Mouse (Mus musculus) neural tube, postnatal 0 days (tissue): ENCODE measurements around the gene Vps26c. TPM values are rescaled to one million over a fixed set of nuclear protein-coding genes. Genes with fewer than 3 reads are reported as not detected.

Experiments
- polyA plus RNA-seq: library from polyadenylated mRNA; unstranded; fragments of >200 nt; fragmentation: Nextera tagmentation; extraction: Ambion mirVana; gene quantifications from 2 replicates; pipeline ENCODE4 v1.2.1, GENCODE M21; 2015

Vps26c gene
- polyA plus RNA-seq, result 75.1 and 86.1 TPM in 2 replicates

DNA sequence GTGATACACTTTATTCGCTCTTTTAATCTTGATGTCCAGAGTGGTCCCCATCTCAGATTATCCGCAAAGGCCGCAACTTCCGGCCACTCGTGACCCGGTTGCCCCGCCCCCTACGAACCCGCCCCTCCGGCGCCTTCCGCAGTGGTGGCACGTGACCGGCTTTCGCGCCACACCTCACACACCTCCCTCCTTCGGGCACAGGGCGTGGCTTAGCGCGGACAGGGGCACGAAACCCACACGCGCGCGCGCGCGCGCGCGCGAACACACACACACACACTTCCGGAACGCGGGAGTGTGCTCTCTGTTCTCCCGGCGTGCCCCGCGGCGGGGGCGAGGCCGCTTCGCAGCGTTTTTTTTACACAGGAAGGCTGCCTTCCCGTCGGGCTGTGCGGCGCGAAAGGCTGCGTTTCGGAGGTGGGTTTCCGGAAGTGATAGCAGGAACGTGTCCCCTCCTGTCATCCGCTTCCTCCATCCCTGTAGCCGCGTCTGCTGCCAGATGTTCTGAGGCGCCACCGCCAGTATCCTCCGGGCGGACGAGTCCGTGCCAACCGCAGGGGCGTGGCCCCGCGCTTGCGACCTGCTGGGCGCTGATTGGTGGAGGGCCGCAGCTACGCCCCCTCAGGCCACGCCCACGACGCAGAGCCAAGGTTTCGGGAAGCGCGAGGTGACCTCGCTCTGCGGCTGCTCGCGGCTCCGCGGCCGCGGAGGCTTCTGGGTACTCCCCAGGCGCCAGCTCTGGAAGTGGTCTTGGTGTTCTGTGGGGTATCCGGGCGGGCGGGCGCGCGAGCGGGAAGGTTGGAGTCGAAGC is at the start of gene Vps26c:
TSS of gene Vps26c (minus strand) at position 487 of the 808 bp plus-strand sequence.

DNA sequence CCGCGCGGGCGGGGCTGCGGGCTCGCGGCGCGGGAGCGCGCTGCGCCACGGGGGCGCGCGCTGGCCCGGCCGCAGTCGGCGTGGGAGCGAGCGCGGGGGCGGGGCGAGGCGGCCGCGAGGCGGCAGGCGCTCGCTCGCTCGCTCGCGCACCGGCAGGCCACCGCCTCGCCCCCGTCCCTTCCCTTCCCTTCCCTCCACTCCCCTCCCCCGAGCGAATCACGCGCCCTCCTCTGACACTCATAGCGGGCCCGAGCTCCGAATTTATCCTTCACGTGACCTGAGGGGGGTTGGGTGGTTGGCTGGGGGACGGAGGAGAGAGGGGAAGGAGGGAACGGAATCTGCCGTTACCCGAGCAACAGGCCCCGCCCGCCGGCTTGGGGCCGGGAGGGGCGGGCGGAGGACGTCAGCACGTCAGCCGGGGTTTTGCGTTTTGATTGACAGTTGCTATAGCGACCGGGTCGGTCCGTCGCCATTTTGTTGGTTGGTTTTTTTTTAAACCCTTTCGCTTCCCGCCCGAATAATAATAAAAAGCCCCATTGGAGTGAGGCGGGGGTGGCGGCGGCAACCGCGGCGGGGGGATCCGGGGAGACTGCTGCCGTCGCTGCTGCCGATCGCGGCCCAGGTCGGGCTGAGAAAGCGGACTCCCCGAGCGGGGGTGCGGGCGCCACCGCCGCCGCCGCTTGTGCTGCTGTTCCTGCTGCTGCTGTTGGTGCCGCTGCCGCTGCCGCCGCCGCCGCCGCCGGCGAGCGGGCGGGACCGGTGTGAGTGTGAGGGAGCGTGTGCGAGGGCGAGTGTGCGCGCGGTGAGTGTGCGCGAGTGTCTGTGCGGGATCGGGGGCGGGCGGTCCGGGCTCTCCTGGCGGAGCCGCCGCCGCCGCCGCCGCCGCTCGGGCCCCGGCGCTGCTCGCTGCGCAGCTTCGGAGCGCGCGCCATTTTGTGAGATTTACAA is 42.9 kb upstream of the Vps26c start, which contains the start of gene Dyrk1a:
TSS of gene Dyrk1a (plus strand) at position 782 of the 948 bp plus-strand sequence.

Other genes with a start within 250 kb of the Vps26c start
- 7.8 and 8.5 TPM in 2 replicates for gene Hlcs, start 213.3 kb downstream of the Vps26c start, polyA plus RNA-seq
- gene Ripply3, start 198.4 kb downstream of the Vps26c start, polyA plus RNA-seq, result 0.53 and 0.67 TPM in 2 replicates
- 928 and 952 TPM in 2 replicates for gene Ttc3, start 156.2 kb downstream of the Vps26c start, polyA plus RNA-seq
- gene Pigp, start 155.0 kb downstream of the Vps26c start, polyA plus RNA-seq, result 156 and 160 TPM in 2 replicates
- gene Dyrk1a, start 43.2 kb upstream of the Vps26c start, polyA plus RNA-seq, result 11.1 and 11.4 TPM in 2 replicates